Comparison of ENCODE assay signal across 7 mouse cellular contexts in the genomic region with DNA sequence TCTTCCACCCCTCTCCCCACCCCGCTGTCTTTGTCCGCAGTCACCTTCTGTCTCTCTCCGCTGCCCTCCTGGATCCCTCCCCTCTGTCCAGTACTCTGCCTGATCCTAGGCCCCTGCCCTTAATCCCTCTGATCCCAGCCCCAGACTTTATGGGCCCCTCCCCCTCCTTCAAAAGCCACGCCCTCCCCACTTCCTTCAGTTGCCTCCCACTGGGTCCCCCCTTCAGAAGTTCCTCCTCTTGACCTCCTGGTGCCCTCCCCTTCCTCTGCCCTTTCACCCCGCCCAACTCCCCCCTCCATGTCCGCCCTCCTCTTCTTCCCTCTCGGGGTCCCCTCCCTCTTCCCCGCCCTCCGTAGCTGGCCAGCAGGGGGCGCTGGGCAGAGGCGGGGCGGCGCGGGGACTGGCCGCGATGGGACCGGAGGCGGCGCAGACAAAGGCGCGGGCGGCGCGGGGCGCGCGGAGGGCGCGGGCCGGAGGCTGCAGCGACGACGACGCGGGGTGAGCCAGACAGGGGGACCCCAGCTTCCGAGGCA. TPM values are rescaled to one million over a fixed set of nuclear protein-coding genes. Genes with fewer than 3 reads are reported as not detected.
DNase-seq lines count a peak whose midpoint lies in the region; ATAC-seq and TF ChIP-seq lines count a peak whose summit lies in the region.

Gene Homer3, plus strand, starts transcription at position 225 of the 533 bp plus-strand sequence.

- peak; percentile 95 for DNase-seq in adrenal gland, postnatal 14 days
- DNase-seq in heart, adult 18-20 months, result peak; percentile 93 to 96
- peak; percentile 94 for DNase-seq in kidney, adult 2 months
- DNase-seq in spleen, adult 2 months (ENCODE audit: low read depth in 1 of 2, low spot score in 2 of 2), result peak; percentile 73 to 90

- ATAC-seq in embryonic facial prominence, embryonic 12.5 days (ENCODE audit: insufficient number of reproducible peaks, insufficient read depth, low FRiP score, low TSS enrichment), result peak; percentile 82
- peak; percentile 84 for ATAC-seq in limb, embryonic 12.5 days (ENCODE audit: insufficient number of reproducible peaks, insufficient read depth, low FRiP score, low TSS enrichment, low read depth)
- peak; percentile 85 for ATAC-seq in midbrain, embryonic 15.5 days (replicated peaks)

- peak within 1 kb of the TSS; percentile 86 for H3K4me2 ChIP-seq in embryonic facial prominence, embryonic 12.5 days (replicated peaks)
- H3K4me2 ChIP-seq in limb, embryonic 12.5 days, result peak within 1 kb of the TSS; percentile 81
- peak within 1 kb of the TSS; percentile 90 for H3K4me2 ChIP-seq in midbrain, embryonic 15.5 days

- TF ChIP-seq POLR2A in kidney, adult 2 months (IDR thresholded peaks at IDR 0.05; ENCODE audit: low read depth, low read length), result no peak
- TF ChIP-seq POLR2A in spleen, adult 2 months (IDR thresholded peaks at IDR 0.05; ENCODE audit: low read depth, low read length), result 0 out of 2 replicates have a peak, but pooled peaks have one; percentile 11

- peak within 1 kb of the TSS; percentile 75 for H3K27ac ChIP-seq in embryonic facial prominence, embryonic 12.5 days
- H3K27ac ChIP-seq in kidney, adult 2 months (ENCODE audit: insufficient read depth, low read depth, low read length), result peak within 1 kb of the TSS; percentile 7
- H3K27ac ChIP-seq in limb, embryonic 12.5 days, result peak within 1 kb of the TSS; percentile 88
- peak within 1 kb of the TSS; percentile 69 for H3K27ac ChIP-seq in midbrain, embryonic 15.5 days
- peak within 1 kb of the TSS; percentile 40 for H3K27ac ChIP-seq in spleen, adult 2 months (ENCODE audit: insufficient read depth, low read length)

- H3K9ac ChIP-seq in embryonic facial prominence, embryonic 12.5 days, result peak within 1 kb of the TSS; percentile 91
- peak within 1 kb of the TSS; percentile 95 for H3K9ac ChIP-seq in limb, embryonic 12.5 days (replicated peaks)
- peak within 1 kb of the TSS; percentile 82 for H3K9ac ChIP-seq in midbrain, embryonic 15.5 days

- peak; percentile 60 for TF ChIP-seq CTCF in kidney, adult 2 months (conservative IDR thresholded peaks at IDR 0.05; ENCODE audit: insufficient read depth, insufficient read length, low read depth, low read length)
- TF ChIP-seq CTCF in spleen, adult 2 months (IDR thresholded peaks at IDR 0.05; ENCODE audit: extremely low read depth, insufficient read depth, insufficient read length, insufficient replicate concordance), result peak; percentile 88; the same call in 1 of the 2 replicates

- H3K4me1 ChIP-seq in embryonic facial prominence, embryonic 12.5 days, result peaks cover 14% of the 10 kb centered on the region
- H3K4me1 ChIP-seq in kidney, adult 2 months (ENCODE audit: control insufficient read depth, insufficient read depth, low read length), result peaks cover 4% of the 10 kb centered on the region; the same call in 1 of the 2 replicates
- peaks cover 20% of the 10 kb centered on the region for H3K4me1 ChIP-seq in limb, embryonic 12.5 days (replicated peaks)
- peaks cover 18% of the 10 kb centered on the region for H3K4me1 ChIP-seq in midbrain, embryonic 15.5 days
- H3K4me1 ChIP-seq in spleen, adult 2 months (ENCODE audit: control insufficient read depth, insufficient read depth, insufficient read length), result peaks cover 5% of the 10 kb centered on the region; the same call in 1 of the 2 replicates

- no peaks in the 10 kb centered on the region for H3K27me3 ChIP-seq in embryonic facial prominence, embryonic 12.5 days
- H3K27me3 ChIP-seq in kidney, adult 2 months (replicated peaks; ENCODE audit: control insufficient read depth, insufficient read depth, low read length), result no peaks in the 10 kb centered on the region
- H3K27me3 ChIP-seq in limb, embryonic 12.5 days, result no peaks in the 10 kb centered on the region
- H3K27me3 ChIP-seq in midbrain, embryonic 15.5 days (replicated peaks), result no peaks in the 10 kb centered on the region
- no peaks in the 10 kb centered on the region for H3K27me3 ChIP-seq in spleen, adult 2 months (ENCODE audit: control insufficient read depth, insufficient read depth, low read length)

- H3K9me3 ChIP-seq in embryonic facial prominence, embryonic 12.5 days, result no peaks in the 10 kb centered on the region; the same call in 1 of the 2 replicates
- peaks cover 12% of the 10 kb centered on the region for H3K9me3 ChIP-seq in limb, embryonic 12.5 days
- no peaks in the 10 kb centered on the region for H3K9me3 ChIP-seq in midbrain, embryonic 15.5 days

- H3K36me3 ChIP-seq in embryonic facial prominence, embryonic 12.5 days, result peaks cover 31% of the 10 kb centered on the region
- no peaks in the 10 kb centered on the region for H3K36me3 ChIP-seq in kidney, adult 2 months (ENCODE audit: control insufficient read depth, insufficient read depth, low read length)
- H3K36me3 ChIP-seq in limb, embryonic 12.5 days, result peaks cover 33% of the 10 kb centered on the region
- H3K36me3 ChIP-seq in midbrain, embryonic 15.5 days (replicated peaks), result peaks cover 15% of the 10 kb centered on the region; the same call in 1 of the 2 replicates
- H3K36me3 ChIP-seq in spleen, adult 2 months (ENCODE audit: control insufficient read depth, insufficient read depth, low read length), result 0 out of 2 replicates have a peak, but pooled peaks cover 3% of the 10 kb centered on the region

- peak within 1 kb of the TSS; percentile 86 for H3K4me3 ChIP-seq in embryonic facial prominence, embryonic 12.5 days
- peak within 1 kb of the TSS; percentile 88 for H3K4me3 ChIP-seq in kidney, adult 2 months (ENCODE audit: insufficient read depth, low read depth, low read length)
- H3K4me3 ChIP-seq in limb, embryonic 12.5 days (replicated peaks), result peak within 1 kb of the TSS; percentile 92
- H3K4me3 ChIP-seq in midbrain, embryonic 15.5 days, result peak within 1 kb of the TSS; percentile 80
- peak within 1 kb of the TSS; percentile 91 for H3K4me3 ChIP-seq in spleen, adult 2 months (ENCODE audit: extremely low read depth, insufficient read depth, insufficient read length)

- WGBS in embryonic facial prominence, embryonic 12.5 days, result under 1% methylated on average over 36 of the region's 36 CpGs
- WGBS in kidney, adult 2 months, result 1% methylated on average over 32 of the region's 36 CpGs
- WGBS in limb, embryonic 12.5 days, result under 1% methylated on average over 36 of the region's 36 CpGs
- WGBS in midbrain, embryonic 15.5 days, result under 1% methylated on average over 36 of the region's 36 CpGs
- WGBS in spleen, adult 2 months, result 4% methylated on average over 36 of the region's 36 CpGs

RNA-seq across cellular contexts. Expression of gene Homer3, which starts in this region (rescaled TPM):
- total RNA-seq in adrenal gland, postnatal 14 days (2021), result 21.3 and 25.0 TPM in 2 replicates
- polyA plus RNA-seq in embryonic facial prominence, embryonic 12.5 days (2016; fragmentation: Nextera tagmentation; extraction: Ambion mirVana), result 89.4 and 89.6 TPM in 2 replicates
- 1 to 10 TPM; 7.7 to 8.4 TPM for total RNA-seq in heart, adult 18-20 months (2021)
- 22.4 and 23.7 TPM in 2 replicates for polyA plus RNA-seq in kidney, adult 2 months (2012; rRNA removed)
- polyA plus RNA-seq in limb, embryonic 12.5 days (2016; fragmentation: Nextera tagmentation; extraction: Ambion mirVana), result 88.9 and 92.6 TPM in 2 replicates
- polyA plus RNA-seq in midbrain, embryonic 15.5 days (2015; fragmentation: Nextera tagmentation; extraction: Ambion mirVana), result 37.9 and 41.2 TPM in 2 replicates
- 28.1 and 34.7 TPM in 2 replicates for polyA plus RNA-seq in spleen, adult 2 months (2012; rRNA removed)

Comparison
In these comparisons a context has a peak if more than half of its experiments do, and no peak if none do; other contexts are left out.
1. Peak in every context shown above with its lines: DNase-seq, ATAC-seq, H3K4me3 ChIP-seq and H3K27ac ChIP-seq.
2. H3K27ac ChIP-seq: peak in every context shown above with its lines; median percentile 88 in limb, embryonic 12.5 days; 75 in embryonic facial prominence, embryonic 12.5 days; 69 in midbrain, embryonic 15.5 days; 40 in spleen, adult 2 months; 7 in kidney, adult 2 months.